Mouse (Mus musculus): ENCODE results near the gene Rps10.

The Rps10 gene

GRCm38 (mm10) chr17:27610679-27611518, 25.6 kb downstream of the Rps10 start:
- DNase-seq: no peak

DNA sequence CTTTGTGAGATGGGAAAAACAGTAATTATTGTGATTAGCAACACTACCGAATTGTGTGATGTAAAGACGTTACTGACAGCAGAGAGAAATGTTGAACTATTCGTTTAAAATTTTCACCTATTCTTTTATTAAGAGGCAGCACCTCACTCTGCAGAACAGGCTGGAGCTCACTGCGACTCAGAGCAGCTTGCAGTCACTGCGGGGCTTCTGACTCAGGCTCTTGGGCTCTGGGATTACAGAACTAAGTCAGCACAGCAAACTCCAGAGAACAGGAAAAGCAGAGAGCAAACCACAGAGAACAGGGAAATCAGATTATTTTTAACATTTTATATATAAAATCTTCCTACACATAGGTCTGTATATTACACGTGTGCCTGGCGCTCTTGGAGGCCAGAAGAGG, 26.9 kb downstream of the Rps10 start:
- no peak for DNase-seq

DNA sequence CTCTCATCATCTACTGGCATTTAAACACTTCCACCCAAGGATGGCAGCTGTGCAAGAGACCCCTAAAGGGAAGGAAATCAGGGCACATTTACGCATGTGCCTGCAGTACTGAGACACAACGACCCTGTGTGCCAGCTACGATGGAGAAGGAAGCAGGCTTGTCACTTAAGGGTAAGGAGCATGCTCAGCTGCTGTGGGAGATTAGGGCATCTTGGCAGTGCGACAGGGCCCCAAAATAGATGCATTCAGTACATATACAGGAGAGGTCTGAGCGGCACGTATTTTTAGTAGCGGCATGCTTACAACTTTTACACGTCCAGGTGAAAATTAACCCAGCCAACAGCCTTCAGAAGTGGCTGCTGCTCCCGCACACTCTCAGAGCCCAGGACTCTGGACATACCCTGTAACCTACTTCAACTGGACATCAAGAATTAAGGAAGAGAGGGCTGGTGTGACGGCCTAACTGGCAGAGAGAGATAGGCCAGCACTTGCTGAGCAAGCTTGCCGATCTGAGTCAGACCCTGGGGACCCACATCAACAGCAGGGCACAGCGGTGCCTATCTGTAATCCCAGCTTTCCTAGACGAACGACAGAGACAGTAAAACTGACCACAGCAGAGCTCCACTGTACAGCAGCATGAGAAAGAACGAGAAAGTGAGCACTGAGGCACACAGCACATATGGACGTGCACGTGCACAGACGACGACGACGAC, 32.8 kb downstream of the Rps10 start:
- no peak for DNase-seq

DNA sequence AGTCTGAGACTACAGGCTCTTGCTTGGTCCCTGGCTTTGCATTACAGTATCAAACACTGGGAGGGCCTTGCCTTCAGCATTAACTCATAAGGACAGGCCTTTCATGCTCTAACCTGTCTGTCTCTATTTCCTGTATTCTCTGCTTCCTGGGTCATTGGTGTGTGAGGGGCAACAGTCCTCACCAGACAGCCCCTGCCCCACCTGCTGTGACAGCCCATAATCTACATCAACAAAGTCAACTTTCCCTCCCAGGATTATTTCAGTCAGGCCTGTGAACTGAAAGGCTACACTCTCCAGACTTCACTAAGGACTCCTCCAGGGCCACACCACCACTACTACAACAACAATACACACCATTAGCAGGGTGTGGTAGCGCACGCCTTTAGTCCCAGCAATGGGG, 33.4 kb downstream of the Rps10 start:
- no peak for DNase-seq

- no peak for DNase-seq
Observed at GRCm38 (mm10) chr17:27600869-27601268, 35.6 kb downstream of the Rps10 start.

- no peak for DNase-seq
Observed at GRCm38 (mm10) chr17:27600286-27600685, 36.2 kb downstream of the Rps10 start.

GRCm38 (mm10) chr17:27596376-27597190, 39.9 kb downstream of the Rps10 start:
- DNase-seq: no peak

DNA sequence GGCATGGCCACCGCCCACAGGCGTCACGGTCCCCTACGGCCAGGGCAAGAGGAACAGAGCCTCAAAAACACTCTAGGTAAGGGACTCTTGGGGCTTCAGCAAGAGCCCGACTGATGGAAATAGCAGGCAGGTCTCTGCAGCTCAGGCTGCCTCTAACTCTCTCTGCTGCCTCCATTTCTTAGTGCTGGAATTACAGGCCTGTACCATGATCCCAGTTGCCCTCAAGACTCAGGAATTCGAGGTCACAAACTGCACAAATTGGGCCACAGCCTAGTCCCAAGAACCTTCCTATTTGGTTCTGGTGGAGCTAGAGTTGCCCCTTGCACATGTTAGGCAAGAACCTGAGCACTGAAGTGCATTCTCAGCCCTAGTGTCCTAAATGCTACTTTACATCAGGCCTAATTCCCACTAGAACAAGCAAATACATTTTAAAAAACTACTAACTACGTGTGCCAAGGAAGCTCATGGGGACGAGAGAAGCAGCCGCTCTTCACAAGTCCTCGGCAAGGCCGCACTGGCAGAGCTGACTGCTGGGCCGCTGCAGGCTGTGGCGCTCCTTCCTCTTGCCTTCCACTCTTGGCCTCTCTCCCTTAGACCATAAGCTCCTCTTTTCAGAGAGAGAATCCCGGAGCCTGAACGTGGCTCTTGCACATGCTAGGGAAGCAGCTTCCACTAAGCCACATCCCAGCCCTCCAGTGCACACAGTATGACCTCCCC, 40.7 kb downstream of the Rps10 start:
- DNase-seq: no peak

GRCm38 (mm10) chr17:27592565-27592910, 43.9 kb downstream of the Rps10 start:
- DNase-seq: no peak

DNA sequence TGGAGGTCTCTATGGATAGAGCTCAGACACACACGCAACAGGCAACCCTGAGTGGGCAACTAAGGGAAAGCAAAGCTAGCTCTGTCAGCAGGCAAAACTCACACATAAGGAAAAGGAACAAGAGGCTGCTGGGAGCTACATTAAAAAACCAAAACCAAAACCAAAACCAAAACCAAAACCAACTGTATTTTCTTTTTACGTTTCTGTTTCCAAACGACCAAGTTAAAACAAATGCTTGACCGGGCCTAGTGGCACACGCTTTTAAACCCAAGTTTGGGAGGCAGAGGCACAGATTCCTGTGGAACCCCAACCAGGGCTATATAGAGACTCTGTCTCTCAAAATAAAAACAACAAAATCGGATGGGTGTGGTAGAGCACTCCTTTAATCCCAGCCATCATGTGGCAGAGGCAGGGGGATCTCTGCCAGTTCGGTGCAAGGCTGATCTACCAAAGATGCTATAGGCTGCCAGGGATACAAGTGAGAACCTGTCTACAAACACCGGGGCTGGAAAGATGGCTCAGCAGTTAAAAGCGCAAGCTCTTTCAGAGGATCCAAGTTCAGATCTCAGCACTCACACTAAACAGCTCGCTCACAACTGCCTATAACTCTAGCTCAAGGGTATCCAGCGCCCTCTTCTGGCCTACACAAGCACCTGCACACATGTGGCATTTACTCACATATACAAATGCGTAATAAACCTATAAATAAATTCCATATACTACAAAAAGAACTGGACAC, 44.5 kb downstream of the Rps10 start:
- no peak for DNase-seq

GRCm38 (mm10) chr17:27588231-27588630, 48.2 kb downstream of the Rps10 start:
- no peak for DNase-seq

GRCm38 (mm10) chr17:27587252-27587651, 49.2 kb downstream of the Rps10 start:
- DNase-seq: no peak

GRCm38 (mm10) chr17:27586661-27587060, 49.8 kb downstream of the Rps10 start:
- DNase-seq: no peak

DNA sequence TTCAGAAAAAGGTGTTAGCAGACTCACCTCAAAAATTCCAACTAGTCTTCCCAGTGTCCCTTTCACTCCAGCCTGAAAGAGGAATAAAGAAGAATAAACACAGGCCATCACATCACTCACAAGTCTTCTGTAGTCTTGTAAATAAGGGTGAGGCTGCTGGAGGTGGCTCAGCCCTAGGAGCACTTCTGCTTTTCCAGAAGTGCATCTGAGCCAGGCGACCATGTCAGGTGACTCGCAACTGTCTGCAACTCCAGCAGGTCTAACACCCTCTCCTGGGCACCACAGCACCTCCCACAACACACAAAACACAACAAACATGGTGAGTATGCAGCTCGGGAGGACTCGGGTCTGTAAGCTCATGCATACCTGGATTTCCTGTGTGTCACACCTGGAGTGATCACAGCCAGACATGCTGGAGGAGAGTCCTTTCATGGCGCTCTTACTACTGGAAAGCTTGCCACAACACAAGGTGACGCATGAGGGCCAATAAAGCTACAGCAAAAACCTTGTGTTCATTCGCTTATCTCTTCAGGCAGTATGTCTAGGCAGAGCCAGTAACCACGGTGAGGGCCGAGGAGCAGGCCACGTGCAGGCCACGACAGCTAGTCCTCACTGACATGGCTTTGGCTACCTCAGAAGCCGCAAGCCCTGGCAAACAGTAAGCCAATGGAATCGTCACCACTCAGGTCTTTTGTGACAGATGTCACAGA, 53.1 kb downstream of the Rps10 start:
- DNase-seq: no peak

Data from thymus, adult 18-20 months (tissue).